Mouse (Mus musculus): ENCODE measurements around the gene Sat1. TPM values are rescaled to one million over a fixed set of nuclear protein-coding genes. Genes with fewer than 3 reads are reported as not detected.
"Not testable (repeated sequence)": the region's sequence is repeated elsewhere in the genome, so short reads cannot be mapped to it uniquely, and the experiment has no call there.

The Sat1 gene
- total RNA-seq, 1 experiment = 111 TPM

DNA sequence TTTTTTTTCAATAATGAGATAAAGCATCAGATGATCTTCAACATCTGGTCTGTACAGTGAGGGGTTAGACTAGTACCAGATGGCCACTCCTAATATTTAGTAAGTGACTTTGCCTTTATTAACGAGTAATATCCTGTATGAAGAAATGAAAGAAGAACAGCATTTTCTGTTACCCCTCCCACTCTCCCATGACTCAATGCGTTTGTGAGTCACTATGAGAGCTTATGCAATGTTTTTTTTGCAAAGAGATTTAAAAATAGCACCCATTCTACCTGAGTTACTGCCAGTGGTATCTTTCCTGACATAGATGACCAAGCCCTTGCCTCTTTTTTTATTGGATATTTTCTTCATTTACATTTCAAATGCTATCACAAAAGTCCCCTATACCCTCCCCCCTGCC lies 2.0 kb upstream of the Sat1 start:
- H3K27ac ChIP-seq (ENCODE audit: insufficient read depth, low read depth, low read length, poor library complexity, severe bottlenecking) = no peak overlapping the region
- TF ChIP-seq CHD2 (IDR thresholded peaks at IDR 0.05; ENCODE audit: low read depth, low read length) (no peak), ZNF384 (IDR thresholded peaks at IDR 0.05; ENCODE audit: low read depth, low read length) (no peak), MAFK (IDR thresholded peaks at IDR 0.05; ENCODE audit: insufficient read depth, low read depth, low read length) (no peak), ZC3H11A (IDR thresholded peaks at IDR 0.05; ENCODE audit: borderline replicate concordance, low read depth, low read length) (no peak), HCFC1 (IDR thresholded peaks at IDR 0.05; ENCODE audit: borderline replicate concordance, insufficient read depth, low read length) (no peak)
- no peak overlapping the region for H3K9ac ChIP-seq (ENCODE audit: insufficient read depth, low read depth, low read length, poor library complexity, severe bottlenecking)
- no peak for DNase-seq (ENCODE audit: low read depth, low spot score)
- no peak overlapping the region for H3K4me3 ChIP-seq (ENCODE audit: insufficient read depth in 1 of 2, low read depth in 1 of 2, low read length in 2 of 2, poor library complexity in 1 of 2, severe bottlenecking in 1 of 2)
- H3K4me1 ChIP-seq (ENCODE audit: control insufficient read depth in 2 of 2, insufficient read depth in 2 of 2, low read length in 2 of 2, poor library complexity in 1 of 2) = no peaks in the 10 kb centered on the region
- peaks cover 2% of the 10 kb centered on the region; the same call in 1 of the 2 replicates for H3K36me3 ChIP-seq (ENCODE audit: control insufficient read depth, insufficient read depth, low read length, poor library complexity, severe bottlenecking)
- in situ Hi-C loops (cut with MboI; ENCODE audit: low sequenced_read_pairs in 2 of 2, unreplicated experiment in 2 of 2) = no loop called here
- H3K9me3 ChIP-seq (ENCODE audit: control insufficient read depth, insufficient read depth, low read depth, low read length) = no peaks in the 10 kb centered on the region

DNA sequence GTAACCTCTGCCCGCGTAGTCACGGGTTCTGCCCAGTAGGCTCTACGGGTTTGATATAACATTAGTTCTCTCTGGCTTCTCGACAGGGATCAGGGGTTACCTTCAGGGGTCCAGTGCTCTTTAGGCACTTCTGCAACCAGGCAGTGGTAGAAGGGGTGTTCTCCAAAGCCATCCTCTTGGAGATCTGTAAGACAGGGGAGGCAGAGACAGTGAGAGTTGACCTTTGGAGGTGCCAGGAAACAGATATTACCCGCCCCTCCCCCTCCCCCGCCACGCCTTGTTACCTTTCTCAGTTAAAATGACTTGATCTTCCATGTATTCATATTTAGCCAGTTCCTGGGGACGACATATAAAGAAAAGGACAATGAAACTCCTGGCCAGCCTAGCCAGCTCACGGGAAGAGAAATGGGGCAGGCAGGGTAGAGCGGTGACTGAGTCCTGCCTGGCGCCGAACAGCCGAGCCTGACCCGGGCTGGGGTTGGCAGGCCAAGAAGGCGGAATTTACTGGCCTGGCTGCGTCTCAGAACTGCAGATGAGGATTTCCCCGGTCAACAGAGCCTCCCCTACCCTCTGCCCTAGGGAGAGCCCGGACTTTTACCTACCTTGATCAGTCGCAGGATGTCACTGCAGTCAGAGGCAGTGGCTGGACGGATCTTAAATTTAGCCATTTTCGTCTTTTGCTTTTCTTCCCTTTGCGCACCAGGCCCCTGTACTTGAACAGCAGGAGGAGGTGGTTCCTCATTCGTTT lies 574 bp downstream of the Sat1 start:
- TF ChIP-seq MAFK (IDR thresholded peaks at IDR 0.05; ENCODE audit: insufficient read depth, low read depth, low read length) = no peak
- TF ChIP-seq HCFC1 (IDR thresholded peaks at IDR 0.05; ENCODE audit: borderline replicate concordance, insufficient read depth, low read length) = no peak
- TF ChIP-seq CHD2 (IDR thresholded peaks at IDR 0.05; ENCODE audit: low read depth, low read length) = no peak
- no peak for TF ChIP-seq ZNF384 (IDR thresholded peaks at IDR 0.05; ENCODE audit: low read depth, low read length)
- no peak for TF ChIP-seq ZC3H11A (IDR thresholded peaks at IDR 0.05; ENCODE audit: borderline replicate concordance, low read depth, low read length)
- in situ Hi-C loops (cut with MboI; ENCODE audit: low sequenced_read_pairs in 2 of 2, unreplicated experiment in 2 of 2) = no loop called here
- Histone ChIP-seq H3K4me1 (ENCODE audit: control insufficient read depth in 2 of 2, insufficient read depth in 2 of 2, low read length in 2 of 2, poor library complexity in 1 of 2) (no peaks in the 10 kb centered on the region), H3K9ac (ENCODE audit: insufficient read depth, low read depth, low read length, poor library complexity, severe bottlenecking) (peak overlapping the region; percentile 87), H3K9me3 (ENCODE audit: control insufficient read depth, insufficient read depth, low read depth, low read length) (no peaks in the 10 kb centered on the region), H3K4me3 (ENCODE audit: insufficient read depth in 1 of 2, low read depth in 1 of 2, low read length in 2 of 2, poor library complexity in 1 of 2, severe bottlenecking in 1 of 2) (peak overlapping the region; percentile 90 to 92), H3K27ac (ENCODE audit: insufficient read depth, low read depth, low read length, poor library complexity, severe bottlenecking) (peak overlapping the region; percentile 79; the same call in 1 of the 2 replicates), H3K36me3 (ENCODE audit: control insufficient read depth, insufficient read depth, low read length, poor library complexity, severe bottlenecking) (peaks cover 2% of the 10 kb centered on the region; the same call in 1 of the 2 replicates)
- DNase-seq (ENCODE audit: low read depth, low spot score) = no peak

DNA sequence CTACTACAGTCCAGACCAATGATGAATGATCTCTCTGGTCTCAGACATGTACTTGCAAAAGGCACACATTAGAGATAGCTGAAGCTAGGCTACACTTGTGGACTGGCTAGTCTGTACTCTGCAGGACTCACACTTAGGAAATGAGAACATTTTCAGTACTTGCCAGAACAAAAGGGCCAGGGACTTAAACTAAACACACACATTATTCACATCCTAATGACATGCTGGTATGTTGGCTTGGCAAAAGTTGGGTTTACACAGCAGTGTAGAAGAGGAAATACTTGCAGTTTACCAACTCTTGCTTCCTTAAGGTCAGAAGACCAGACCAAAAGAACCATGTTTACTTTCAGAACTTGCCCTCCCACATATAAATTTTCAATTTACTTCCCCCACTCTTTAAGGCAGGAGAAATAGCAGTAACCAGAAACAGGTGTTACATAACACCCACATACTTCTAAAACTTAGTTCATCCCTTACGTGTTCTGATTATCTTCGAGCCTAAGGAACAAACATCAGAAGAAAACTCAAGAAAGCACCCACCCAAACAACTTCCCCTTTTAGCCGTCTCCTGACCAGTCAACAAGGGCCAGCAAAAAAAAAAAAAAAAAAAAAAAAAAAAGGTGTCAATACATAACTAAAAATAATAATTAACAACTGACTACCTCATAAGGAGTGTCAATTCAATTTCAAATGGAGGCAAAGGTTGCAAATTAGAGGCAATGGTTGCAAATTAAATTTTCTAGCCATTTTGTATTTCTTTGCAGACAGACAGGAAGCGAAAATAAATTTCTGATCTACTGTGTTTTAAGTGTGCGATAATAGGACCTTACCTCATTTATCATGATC lies 1.7 kb downstream of the Sat1 start:
- no peak overlapping the region for H3K4me3 ChIP-seq (ENCODE audit: insufficient read depth in 1 of 2, low read depth in 1 of 2, low read length in 2 of 2, poor library complexity in 1 of 2, severe bottlenecking in 1 of 2)
- peaks cover 2% of the 10 kb centered on the region; the same call in 1 of the 2 replicates for H3K36me3 ChIP-seq (ENCODE audit: control insufficient read depth, insufficient read depth, low read length, poor library complexity, severe bottlenecking)
- in situ Hi-C loops (cut with MboI; ENCODE audit: low sequenced_read_pairs in 2 of 2, unreplicated experiment in 2 of 2) = no loop called here
- H3K27ac ChIP-seq (ENCODE audit: insufficient read depth, low read depth, low read length, poor library complexity, severe bottlenecking) = no peak overlapping the region
- no peak overlapping the region for H3K9ac ChIP-seq (ENCODE audit: insufficient read depth, low read depth, low read length, poor library complexity, severe bottlenecking)
- H3K9me3 ChIP-seq (ENCODE audit: control insufficient read depth, insufficient read depth, low read depth, low read length) = no peaks in the 10 kb centered on the region
- no peak for TF ChIP-seq ZC3H11A (IDR thresholded peaks at IDR 0.05; ENCODE audit: borderline replicate concordance, low read depth, low read length)
- no peak for TF ChIP-seq HCFC1 (IDR thresholded peaks at IDR 0.05; ENCODE audit: borderline replicate concordance, insufficient read depth, low read length)
- TF ChIP-seq ZNF384 (IDR thresholded peaks at IDR 0.05; ENCODE audit: low read depth, low read length) = no peak
- TF ChIP-seq MAFK (IDR thresholded peaks at IDR 0.05; ENCODE audit: insufficient read depth, low read depth, low read length) = no peak
- TF ChIP-seq CHD2 (IDR thresholded peaks at IDR 0.05; ENCODE audit: low read depth, low read length) = no peak
- DNase-seq (ENCODE audit: low read depth, low spot score) = no peak
- no peaks in the 10 kb centered on the region for H3K4me1 ChIP-seq (ENCODE audit: control insufficient read depth in 2 of 2, insufficient read depth in 2 of 2, low read length in 2 of 2, poor library complexity in 1 of 2)

DNA sequence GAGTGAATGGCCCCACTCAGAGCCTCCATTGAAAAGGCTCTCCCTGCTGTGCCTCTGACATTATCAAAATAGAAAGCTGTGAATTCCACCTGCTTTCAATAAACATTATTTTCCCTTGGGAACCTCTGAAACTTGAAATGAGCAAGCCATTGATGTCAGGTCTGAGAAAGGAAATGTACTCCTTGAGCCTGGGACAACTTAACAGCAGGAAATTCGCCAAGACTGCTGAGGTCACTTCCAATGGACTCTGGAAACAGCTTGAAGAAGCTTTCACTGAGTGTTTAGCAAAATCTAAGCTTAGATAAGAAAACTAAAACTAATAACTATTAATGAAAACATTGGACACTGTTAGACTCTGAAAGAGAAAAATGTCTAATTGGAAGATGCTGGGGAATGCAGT lies 7.6 kb downstream of the Sat1 start:
- no peak overlapping the region for H3K27ac ChIP-seq (ENCODE audit: insufficient read depth, low read depth, low read length, poor library complexity, severe bottlenecking)
- DNase-seq (ENCODE audit: low read depth, low spot score) = no peak
- H3K9ac ChIP-seq (ENCODE audit: insufficient read depth, low read depth, low read length, poor library complexity, severe bottlenecking) = no peak overlapping the region
- in situ Hi-C loops (cut with MboI; ENCODE audit: low sequenced_read_pairs in 2 of 2, unreplicated experiment in 2 of 2) = no loop called here
- H3K9me3 ChIP-seq (ENCODE audit: control insufficient read depth, insufficient read depth, low read depth, low read length) = no peaks in the 10 kb centered on the region
- TF ChIP-seq ZNF384 (IDR thresholded peaks at IDR 0.05; ENCODE audit: low read depth, low read length) = no peak
- TF ChIP-seq ZC3H11A (IDR thresholded peaks at IDR 0.05; ENCODE audit: borderline replicate concordance, low read depth, low read length) = no peak
- no peaks in the 10 kb centered on the region for H3K4me1 ChIP-seq (ENCODE audit: control insufficient read depth in 2 of 2, insufficient read depth in 2 of 2, low read length in 2 of 2, poor library complexity in 1 of 2)
- no peak overlapping the region for H3K4me3 ChIP-seq (ENCODE audit: insufficient read depth in 1 of 2, low read depth in 1 of 2, low read length in 2 of 2, poor library complexity in 1 of 2, severe bottlenecking in 1 of 2)
- H3K36me3 ChIP-seq (ENCODE audit: control insufficient read depth, insufficient read depth, low read length, poor library complexity, severe bottlenecking) = peaks cover 1% of the 10 kb centered on the region; the same call in 1 of the 2 replicates

DNA sequence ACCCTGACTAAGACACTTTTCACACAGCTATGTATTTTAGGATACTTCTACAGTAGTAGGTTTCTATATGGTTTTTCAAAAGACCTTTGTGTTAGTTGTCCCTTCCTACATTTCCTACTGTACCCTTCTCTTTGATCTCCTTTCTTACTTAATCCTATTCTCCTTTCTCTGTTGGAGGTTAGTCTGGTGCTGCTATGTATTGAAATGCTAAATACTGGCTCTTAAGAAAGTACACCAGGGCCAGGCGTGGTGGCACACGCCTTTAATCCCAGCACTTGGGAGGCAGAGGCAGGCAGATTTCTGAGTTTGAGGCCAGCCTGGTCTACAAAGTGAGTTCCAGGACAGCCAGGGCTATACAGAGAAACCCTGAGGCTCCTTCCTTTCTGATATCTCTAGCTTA lies 10.8 kb downstream of the Sat1 start:
- in situ Hi-C loops (cut with MboI; ENCODE audit: low sequenced_read_pairs in 2 of 2, unreplicated experiment in 2 of 2); H3K9me3 ChIP-seq (ENCODE audit: control insufficient read depth, insufficient read depth, low read depth, low read length): not testable (repeated sequence)

More for the DNA sequence above, 10.8 kb downstream of the Sat1 start:
- H3K9ac ChIP-seq (ENCODE audit: insufficient read depth, low read depth, low read length, poor library complexity, severe bottlenecking); H3K36me3 ChIP-seq (ENCODE audit: control insufficient read depth, insufficient read depth, low read length, poor library complexity, severe bottlenecking); H3K4me3 ChIP-seq (ENCODE audit: insufficient read depth in 1 of 2, low read depth in 1 of 2, low read length in 2 of 2, poor library complexity in 1 of 2, severe bottlenecking in 1 of 2); H3K4me1 ChIP-seq (ENCODE audit: control insufficient read depth in 2 of 2, insufficient read depth in 2 of 2, low read length in 2 of 2, poor library complexity in 1 of 2); H3K27ac ChIP-seq (ENCODE audit: insufficient read depth, low read depth, low read length, poor library complexity, severe bottlenecking); DNase-seq (ENCODE audit: low read depth, low spot score): not testable (repeated sequence)

Data from ES-E14 (cell line).